8 mouse cellular contexts compared by ENCODE assay signal in genomic region chr11:54028997-54029396, GRCm38 (mm10). TPM values are rescaled to one million over a fixed set of nuclear protein-coding genes. Genes with fewer than 3 reads are reported as not detected.
A peak's percentile ranks its signal among the peaks of the same experiment; 100 is the strongest.
DNase-seq lines count a peak whose midpoint lies in the region; ATAC-seq and TF ChIP-seq lines count a peak whose summit lies in the region.

No protein-coding gene starts in this region.

- no peak overlapping the region for H3K27ac ChIP-seq in lung, embryonic 14.5 days (ENCODE audit: low read depth)
- no peak overlapping the region for H3K27ac ChIP-seq in forebrain, embryonic 14.5 days (ENCODE audit: low read depth, low read length)
- peak overlapping the region; percentile 98 for H3K27ac ChIP-seq in liver, embryonic 12.5 days
- peak overlapping the region; percentile 85 for H3K27ac ChIP-seq in small intestine, adult 2 months (ENCODE audit: insufficient read depth, low read depth, low read length)

- peaks cover 11% of the 10 kb centered on the region for H3K27me3 ChIP-seq in lung, embryonic 14.5 days (ENCODE audit: insufficient read depth, low read length)
- H3K27me3 ChIP-seq in forebrain, embryonic 14.5 days (replicated peaks; ENCODE audit: control insufficient read depth, insufficient read depth, low read length): peaks cover 7% of the 10 kb centered on the region
- H3K27me3 ChIP-seq in liver, embryonic 12.5 days (replicated peaks): peaks cover 3% of the 10 kb centered on the region; the same call in 1 of the 2 replicates
- no peaks in the 10 kb centered on the region for H3K27me3 ChIP-seq in small intestine, adult 2 months (ENCODE audit: control insufficient read depth, insufficient read depth, low read length)

- 0 out of 2 replicates have a peak, but pooled peaks cover 3% of the 10 kb centered on the region for H3K4me1 ChIP-seq in lung, embryonic 14.5 days (ENCODE audit: insufficient read depth)
- peaks cover 7% of the 10 kb centered on the region; the same call in 1 of the 2 replicates for H3K4me1 ChIP-seq in forebrain, embryonic 14.5 days (ENCODE audit: control insufficient read depth, insufficient read depth, low read length)
- peaks cover 49% of the 10 kb centered on the region for H3K4me1 ChIP-seq in liver, embryonic 12.5 days
- H3K4me1 ChIP-seq in small intestine, adult 2 months (ENCODE audit: control insufficient read depth, insufficient read depth, insufficient read length, low read length): peaks cover 16% of the 10 kb centered on the region

- H3K4me2 ChIP-seq in lung, embryonic 14.5 days: peak overlapping the region; percentile 95
- H3K4me2 ChIP-seq in forebrain, embryonic 14.5 days (ENCODE audit: low read length): peak overlapping the region; percentile 98
- H3K4me2 ChIP-seq in liver, embryonic 12.5 days: peak overlapping the region; percentile 92

- no peak for TF ChIP-seq POLR2A in small intestine, adult 2 months (IDR thresholded peaks at IDR 0.05; ENCODE audit: low read depth, low read length)

- H3K36me3 ChIP-seq in lung, embryonic 14.5 days (ENCODE audit: insufficient read depth): no peaks in the 10 kb centered on the region
- H3K36me3 ChIP-seq in forebrain, embryonic 14.5 days (ENCODE audit: control insufficient read depth, insufficient read depth, low read length): no peaks in the 10 kb centered on the region
- H3K36me3 ChIP-seq in liver, embryonic 12.5 days: peaks cover 20% of the 10 kb centered on the region
- H3K36me3 ChIP-seq in small intestine, adult 2 months (ENCODE audit: control insufficient read depth, insufficient read depth, low read length): no peaks in the 10 kb centered on the region

- no peak for TF ChIP-seq CTCF in lung, embryonic 14.5 days (IDR thresholded peaks at IDR 0.05; ENCODE audit: low read depth)
- no peak for TF ChIP-seq CTCF in small intestine, adult 2 months (IDR thresholded peaks at IDR 0.05; ENCODE audit: extremely low read depth, insufficient read length, insufficient replicate concordance, low read depth, low read length)

- H3K9me3 ChIP-seq in lung, embryonic 14.5 days (ENCODE audit: low read depth, low read length): no peaks in the 10 kb centered on the region
- no peaks in the 10 kb centered on the region for H3K9me3 ChIP-seq in forebrain, embryonic 14.5 days (replicated peaks; ENCODE audit: control insufficient read depth, low read length)
- no peaks in the 10 kb centered on the region for H3K9me3 ChIP-seq in liver, embryonic 12.5 days (replicated peaks)

- ATAC-seq in lung, embryonic 14.5 days (ENCODE audit: insufficient read depth): no peak
- ATAC-seq in forebrain, embryonic 14.5 days: no peak
- ATAC-seq in liver, embryonic 12.5 days: no peak

- WGBS in lung, embryonic 14.5 days: 80% methylated on average over 4 of the region's 4 CpGs
- 77% methylated on average over 4 of the region's 4 CpGs for WGBS in forebrain, embryonic 14.5 days
- WGBS in liver, embryonic 12.5 days (ENCODE audit: insufficient replicate concordance): 43% methylated on average over 4 of the region's 4 CpGs
- WGBS in small intestine, adult 2 months: 67% methylated on average over 4 of the region's 4 CpGs

- no peak for DNase-seq in lung, embryonic 14.5 days
- no peak for DNase-seq in lung, postnatal 14 days
- DNase-seq in forebrain, embryonic 14.5 days (ENCODE audit: low spot score): no peak
- no peak for DNase-seq in lung, postnatal 10 days
- no peak for DNase-seq in thymus, postnatal 14 days
- no peak for DNase-seq in lung, postnatal 4 days

- peak overlapping the region; percentile 63; the same call in 1 of the 2 replicates for H3K9ac ChIP-seq in lung, embryonic 14.5 days
- no peak overlapping the region; the same call in 1 of the 2 replicates for H3K9ac ChIP-seq in forebrain, embryonic 14.5 days (ENCODE audit: low read length)
- H3K9ac ChIP-seq in liver, embryonic 12.5 days: peak overlapping the region; percentile 95

- peak overlapping the region; percentile 44 for H3K4me3 ChIP-seq in lung, embryonic 14.5 days (ENCODE audit: low read depth, low read length)
- no peak overlapping the region for H3K4me3 ChIP-seq in forebrain, embryonic 14.5 days (ENCODE audit: low read depth, low read length)
- peak overlapping the region; percentile 92 for H3K4me3 ChIP-seq in liver, embryonic 12.5 days
- peak overlapping the region; percentile 74 for H3K4me3 ChIP-seq in small intestine, adult 2 months (ENCODE audit: low read depth, low read length)

RNA-seq across cellular contexts. Expression of gene Slc22a4, which starts 1.1 kb away (rescaled TPM):
- polyA plus RNA-seq in lung, embryonic 14.5 days (2014; fragmentation: Nextera tagmentation; extraction: Ambion mirVana): 0.38 and 0.45 TPM in 2 replicates
- polyA plus RNA-seq in forebrain, embryonic 14.5 days (2014; fragmentation: Nextera tagmentation; extraction: Ambion mirVana): 1.1 TPM in 2 replicates
- polyA plus RNA-seq in liver, embryonic 12.5 days (2016; fragmentation: Nextera tagmentation; extraction: Ambion mirVana): 39.5 and 42.0 TPM in 2 replicates
- 6.3 and 18.9 TPM in 2 replicates for polyA plus RNA-seq in small intestine, adult 2 months (2012; rRNA removed)

RNA-seq across cellular contexts. Expression of gene Pdlim4, which starts 39.8 kb away (rescaled TPM):
- 12.1 and 12.6 TPM in 2 replicates for polyA plus RNA-seq in lung, embryonic 14.5 days (2014; fragmentation: Nextera tagmentation; extraction: Ambion mirVana)
- polyA plus RNA-seq in forebrain, embryonic 14.5 days (2014; fragmentation: Nextera tagmentation; extraction: Ambion mirVana): 39.3 and 44.8 TPM in 2 replicates
- polyA plus RNA-seq in liver, embryonic 12.5 days (2016; fragmentation: Nextera tagmentation; extraction: Ambion mirVana): 4.4 and 4.9 TPM in 2 replicates
- polyA plus RNA-seq in small intestine, adult 2 months (2012; rRNA removed): 15.6 and 16.6 TPM in 2 replicates

RNA-seq across cellular contexts. Expression of gene Slc22a21, which starts 48.9 kb away (rescaled TPM):
- polyA plus RNA-seq in lung, embryonic 14.5 days (2014; fragmentation: Nextera tagmentation; extraction: Ambion mirVana): 5.7 and 5.8 TPM in 2 replicates
- 1.2 and 2.0 TPM in 2 replicates for polyA plus RNA-seq in forebrain, embryonic 14.5 days (2014; fragmentation: Nextera tagmentation; extraction: Ambion mirVana)
- polyA plus RNA-seq in liver, embryonic 12.5 days (2016; fragmentation: Nextera tagmentation; extraction: Ambion mirVana): 1.4 and 1.7 TPM in 2 replicates
- 3.6 and 7.6 TPM in 2 replicates for polyA plus RNA-seq in small intestine, adult 2 months (2012; rRNA removed)

Comparison
In these comparisons a context has a peak if more than half of its experiments do, and no peak if none do; other contexts are left out.
1. H3K27ac ChIP-seq: peak in liver, embryonic 12.5 days (single experiment) and small intestine, adult 2 months (single experiment); none in lung, embryonic 14.5 days (single experiment) and forebrain, embryonic 14.5 days (single experiment).
2. Peak in every context shown above with its lines, with median percentiles within 50 percentile points of each other: H3K4me2 ChIP-seq.